Mouse (Mus musculus) megakaryocyte, embryonic 14.5 days (primary cell): ENCODE results near the gene Zzz3.

Experiments used
- FLI1 ChIP-seq: IDR thresholded peaks from 2 replicates; pipeline ENCODE4 v1.6.1; 2012; ENCODE audit warnings: low read length, inconsistent platforms, mixed read lengths
- GATA1 ChIP-seq: IDR thresholded peaks from 3 replicates; pipeline ENCODE4 v1.6.1; 2012; ENCODE audit warnings: mixed read lengths, low read length, inconsistent platforms, borderline replicate concordance

DNA sequence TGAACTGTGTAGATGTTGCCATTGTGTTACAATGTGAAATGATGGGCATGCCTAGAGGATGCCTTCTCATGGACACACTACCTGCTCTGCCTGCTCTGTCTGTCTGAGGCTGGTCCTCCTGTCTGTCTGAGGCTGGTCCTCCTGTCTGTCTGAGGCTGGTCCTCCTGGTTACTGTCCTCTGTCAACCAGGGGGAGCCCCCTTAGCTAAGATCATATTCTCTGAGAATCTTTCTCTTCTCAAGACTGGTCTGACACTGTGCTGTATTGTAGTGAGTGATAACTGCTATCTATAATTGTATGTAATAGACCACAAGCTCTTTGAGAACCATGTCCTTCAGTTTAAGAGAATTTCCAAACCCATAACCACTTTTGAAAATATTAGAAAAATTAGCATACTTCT is 40.3 kb downstream of the Zzz3 start:
- TF ChIP-seq GATA1 (no peak), FLI1 (no peak)
